Mouse (Mus musculus): ENCODE results near the gene Nme7.

DNA sequence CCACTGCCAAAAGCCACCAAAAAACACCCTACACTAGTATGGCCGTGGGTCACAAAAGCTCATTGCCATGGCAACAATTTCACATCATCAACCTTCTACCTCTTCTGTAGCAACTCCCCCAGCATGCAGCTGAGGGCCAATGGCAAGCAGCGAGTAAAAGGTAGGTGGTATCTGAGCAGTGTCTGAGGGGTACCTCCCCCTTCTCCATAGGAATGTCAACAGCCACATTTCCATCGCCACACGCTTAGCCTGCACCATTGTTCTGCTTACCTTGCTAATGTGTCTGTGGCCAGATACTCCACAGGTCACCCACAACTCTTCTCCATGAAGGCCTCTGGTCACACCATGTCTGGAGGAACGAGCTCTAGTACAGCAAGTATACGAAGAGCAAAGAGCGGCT is 169.5 kb downstream of the Nme7 start:
- TF ChIP-seq CTCF (IDR thresholded peaks at IDR 0.05; ENCODE audit: insufficient read depth, low read depth, low read length) (no peak), POLR2A (IDR thresholded peaks at IDR 0.05; ENCODE audit: insufficient read depth, low read depth, low read length) (no peak)
